Mouse (Mus musculus): ENCODE measurements at regions not wholly inside any gene's neighbourhood (a gene's known extent, or its start where the extent isn't known, plus 50 kb on each side); places are given as distances from the start of the nearest gene placed in this dataset.

- TF ChIP-seq CTCF (IDR thresholded peaks at IDR 0.05; ENCODE audit: low read depth, low read length) (no peak), POLR2A (IDR thresholded peaks at IDR 0.05; ENCODE audit: borderline replicate concordance, low read depth, low read length) (no peak)
Observed at GRCm38 (mm10) chr2:174876886-174877285, 116.5 kb downstream of the Edn3 start.

All from bone marrow macrophage, adult 2 months (primary cell).